Mouse (Mus musculus) lung, adult 2 months (tissue): ENCODE results near the gene Specc1. TPM values are rescaled to one million over a fixed set of nuclear protein-coding genes. Genes with fewer than 3 reads are reported as not detected.

Source experiments
- DNase-seq: peaks from one replicate; pipeline ENCODE4 v3.0.0; 2022
- H3K4me1 ChIP-seq: fragments of 200-500 bp; 2 replicates; pipeline ENCODE4 v1.6.1; 2011; ENCODE audit warnings: low read length; ENCODE audit not compliant: control insufficient read depth, insufficient read depth
- H3K4me3 ChIP-seq: fragments of 200-500 bp; replicated peaks from 2 replicates; pipeline ENCODE3; 2011; ENCODE audit warnings: low read depth, mild to moderate bottlenecking, control low read depth, low read length; ENCODE audit errors: extremely low read depth
- CTCF ChIP-seq: fragments of 200-500 bp; IDR thresholded peaks from 2 replicates; pipeline ENCODE4 v1.5.1; 2011; ENCODE audit warnings: mild to moderate bottlenecking, low read length, control low read depth; ENCODE audit not compliant: insufficient read depth
- POLR2A ChIP-seq: fragments of 200-500 bp; IDR thresholded peaks from 2 replicates; pipeline ENCODE4 v1.6.1; 2011; ENCODE audit warnings: low read depth, mild to moderate bottlenecking, control low read depth, low read length, borderline replicate concordance; ENCODE audit errors: extremely low read depth
- whole genome bisulfite sequencing: fragments of 180-500 bp; shearing (Covaris S2); methylation state at CpG from one replicate; pipeline ENCODE4 v1.1.7; 2018; 5-methylcytosine and 5-hydroxymethylcytosine counted together
- polyA plus RNA-seq: library from polyadenylated mRNA; depleted of rRNA; stranded (reverse); fragments of >200 nt; gene quantifications from 2 replicates; pipeline ENCODE4 v1.2.3, GENCODE M21; 2012

The Specc1 gene
- polyA plus RNA-seq, 1 experiment: 12.2 TPM

DNA sequence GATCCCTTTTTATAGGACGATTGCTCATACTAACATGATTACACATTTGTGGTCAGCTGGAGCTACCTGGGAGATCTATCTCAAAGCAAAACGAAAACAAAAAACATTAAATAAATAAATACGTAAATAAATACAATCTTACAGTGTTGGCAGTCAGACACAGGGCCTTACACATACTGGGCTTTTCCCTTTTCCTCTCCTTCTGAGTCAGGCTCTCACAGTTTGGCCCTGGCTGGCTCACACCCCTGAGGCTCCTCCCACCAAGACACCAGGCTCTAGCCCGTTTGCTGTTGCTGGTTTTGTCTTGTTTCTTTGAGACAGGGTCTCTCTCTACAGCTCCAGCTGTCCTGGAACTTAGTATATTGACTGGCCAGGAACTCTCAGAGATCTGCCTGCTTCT is 30.4 kb downstream of the Specc1 start:
- TF ChIP-seq CTCF (no peak), POLR2A (no peak)
- no peak for DNase-seq
- Histone ChIP-seq H3K4me3 (no peak overlapping the region), H3K4me1 (peaks cover 10% of the 10 kb centered on the region; the same call in 1 of the 2 replicates)
- WGBS: 74% methylated on average over 4 of the region's 4 CpGs

DNA sequence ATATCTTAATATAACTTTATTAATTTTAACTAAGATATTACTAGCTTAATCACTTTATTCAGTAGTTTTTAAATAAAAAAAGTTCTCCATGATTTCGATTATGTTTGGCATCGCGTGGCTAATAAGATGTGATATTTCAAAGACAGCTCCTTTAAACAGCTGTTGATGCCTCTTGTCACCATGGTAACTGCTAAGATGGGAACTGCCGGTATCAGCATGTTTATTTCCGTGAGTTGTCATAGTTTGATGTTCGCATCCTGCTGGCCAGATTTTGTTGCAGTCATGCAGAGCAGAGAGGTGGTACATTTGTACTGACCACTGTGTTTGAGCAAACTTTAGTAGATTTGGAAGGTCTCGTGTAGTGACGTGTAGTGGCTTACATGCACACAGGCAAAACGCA is 33.1 kb downstream of the Specc1 start:
- 29% methylated on average over 9 of the region's 9 CpGs for WGBS
- H3K4me1 ChIP-seq: peaks cover 10% of the 10 kb centered on the region; the same call in 1 of the 2 replicates
- H3K4me3 ChIP-seq: no peak overlapping the region
- no peak for DNase-seq
- no peak for TF ChIP-seq CTCF

GRCm38 (mm10) chr11:61991576-61991975 is 35.0 kb downstream of the Specc1 start:
- Histone ChIP-seq H3K4me1 (peaks cover 10% of the 10 kb centered on the region; the same call in 1 of the 2 replicates), H3K4me3 (no peak overlapping the region)
- no peak for DNase-seq
- TF ChIP-seq CTCF: no peak
- no peak for TF ChIP-seq POLR2A
- 89% methylated on average over 2 of the region's 2 CpGs for WGBS

- WGBS: 83% methylated on average over 4 of the region's 4 CpGs
- no peak for DNase-seq
- H3K4me1 ChIP-seq: peaks cover 10% of the 10 kb centered on the region; the same call in 1 of the 2 replicates
- no peak for TF ChIP-seq POLR2A
- TF ChIP-seq CTCF: no peak
- no peak overlapping the region for H3K4me3 ChIP-seq
These were observed 36.2 kb downstream of the Specc1 start for GRCm38 (mm10) chr11:61992671-61993285.

DNA sequence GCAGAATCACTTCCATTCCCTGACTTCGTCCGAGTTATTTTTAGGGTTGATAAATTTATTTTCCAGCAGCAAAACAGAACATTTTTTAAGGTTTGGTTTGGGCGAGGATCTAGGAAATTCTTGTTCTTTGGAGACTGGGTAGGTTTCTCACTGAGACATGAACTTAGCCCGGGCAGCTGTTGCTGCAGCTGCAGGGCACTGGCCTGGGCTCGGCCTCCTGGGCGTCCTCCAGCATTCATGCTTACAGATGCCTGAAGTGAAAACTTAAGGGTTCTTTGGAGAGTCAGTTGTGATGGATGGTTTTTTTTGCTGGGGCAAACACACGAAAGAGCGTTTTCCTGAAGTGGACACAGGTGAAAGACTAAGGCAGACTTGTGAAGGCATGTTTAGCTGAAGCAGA is 42.9 kb downstream of the Specc1 start:
- DNase-seq: no peak
- WGBS: 65% methylated on average over 8 of the region's 8 CpGs
- Histone ChIP-seq H3K4me1 (0 out of 2 replicates have a peak, but pooled peaks cover 2% of the 10 kb centered on the region), H3K4me3 (no peak overlapping the region)
- TF ChIP-seq POLR2A (no peak), CTCF (no peak)

DNA sequence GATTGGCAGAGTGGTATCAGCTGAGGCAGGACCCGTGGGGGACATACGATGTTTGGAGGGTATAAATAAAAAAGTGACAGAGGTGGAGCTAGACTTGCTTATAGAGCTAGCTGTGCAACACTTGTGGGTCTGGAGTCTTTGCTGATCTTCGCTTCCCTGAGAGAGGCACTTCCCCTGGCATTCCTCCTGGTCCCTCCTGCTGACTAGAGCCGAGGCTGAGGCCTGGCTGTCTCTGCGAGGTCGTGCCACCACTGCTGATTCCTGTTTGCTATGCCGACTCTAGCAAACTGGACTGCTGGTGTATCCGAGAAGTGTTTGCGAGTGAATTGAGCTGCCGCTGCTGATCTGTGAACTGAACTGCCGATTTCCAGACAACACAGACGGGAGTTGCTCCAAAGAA is 43.5 kb downstream of the Specc1 start:
- no peak overlapping the region for H3K4me3 ChIP-seq
- 0 out of 2 replicates have a peak, but pooled peaks cover 3% of the 10 kb centered on the region for H3K4me1 ChIP-seq
- no peak for DNase-seq
- 77% methylated on average over 12 of the region's 12 CpGs for WGBS
- TF ChIP-seq CTCF (no peak), POLR2A (no peak)

- Histone ChIP-seq H3K4me1 (peaks cover 7% of the 10 kb centered on the region; the same call in 1 of the 2 replicates), H3K4me3 (no peak overlapping the region)
- 80% methylated on average over 4 of the region's 4 CpGs for WGBS
- no peak for DNase-seq
- TF ChIP-seq POLR2A: no peak
- TF ChIP-seq CTCF: no peak
These were observed 45.4 kb downstream of the Specc1 start for GRCm38 (mm10) chr11:62001977-62002376.

DNA sequence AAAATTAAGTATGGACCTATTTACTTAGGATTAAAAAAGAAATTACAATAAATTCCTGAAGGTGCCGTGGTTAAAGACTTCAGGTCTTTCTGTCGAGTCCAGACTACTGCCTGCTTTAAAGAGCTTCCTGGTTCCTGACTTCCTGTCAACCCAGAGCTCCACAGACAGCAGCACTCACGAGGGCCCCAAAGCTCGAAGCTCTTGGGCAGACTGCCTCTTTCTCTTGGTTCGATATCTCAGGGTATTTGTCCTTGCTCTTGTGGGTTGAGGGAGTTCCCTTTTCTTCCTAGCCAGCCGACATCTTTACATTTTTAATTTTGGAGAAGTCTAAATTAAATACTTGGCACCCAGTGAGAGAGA is 48.3 kb downstream of the Specc1 start:
- 19% methylated on average over 6 of the region's 6 CpGs for WGBS

DNA sequence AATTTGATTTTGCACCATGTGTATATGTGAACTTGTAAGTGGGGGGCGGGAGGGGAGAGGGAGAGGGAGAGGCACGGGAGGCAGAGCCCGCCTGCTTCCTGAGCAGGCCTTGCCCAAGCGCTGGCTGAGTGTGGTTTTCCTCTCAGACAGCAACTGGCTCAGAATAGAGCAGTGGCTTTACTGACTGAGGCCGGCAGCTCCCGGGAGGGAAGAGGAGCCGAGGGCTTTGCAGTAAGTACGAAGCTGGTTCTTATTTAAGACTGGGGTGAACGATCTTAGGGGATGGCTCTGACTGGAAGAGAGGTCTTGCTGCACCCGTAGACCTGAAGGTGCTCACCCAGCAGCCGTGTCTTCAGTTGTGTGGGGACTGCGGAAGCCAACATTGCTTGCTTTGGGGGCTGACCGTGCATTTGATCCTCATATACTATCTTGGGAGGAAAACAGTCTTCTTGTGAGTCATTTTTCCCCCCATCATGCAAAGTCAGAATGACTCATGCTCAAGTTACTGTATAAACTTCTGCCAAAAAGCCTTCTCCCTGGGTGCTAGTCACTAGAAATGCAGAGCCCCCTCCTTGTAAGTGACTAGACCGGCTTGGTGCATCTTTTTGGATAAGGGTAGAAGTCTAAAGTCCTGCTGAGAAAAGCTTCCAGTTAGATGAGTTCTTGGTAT is 48.8 kb downstream of the Specc1 start:
- TF ChIP-seq POLR2A (peak; percentile 84; the same call in 1 of the 2 replicates), CTCF (no peak)
- WGBS: 15% methylated on average over 14 of the region's 14 CpGs
- DNase-seq: no peak
- Histone ChIP-seq H3K4me3 (peak overlapping the region; percentile 70), H3K4me1 (peaks cover 9% of the 10 kb centered on the region; the same call in 1 of the 2 replicates)

More for the DNA sequence above, 48.3 kb downstream of the Specc1 start:
- DNase-seq: no peak
- Histone ChIP-seq H3K4me3 (no peak overlapping the region), H3K4me1 (peaks cover 9% of the 10 kb centered on the region; the same call in 1 of the 2 replicates)
- TF ChIP-seq POLR2A (no peak), CTCF (no peak)

DNA sequence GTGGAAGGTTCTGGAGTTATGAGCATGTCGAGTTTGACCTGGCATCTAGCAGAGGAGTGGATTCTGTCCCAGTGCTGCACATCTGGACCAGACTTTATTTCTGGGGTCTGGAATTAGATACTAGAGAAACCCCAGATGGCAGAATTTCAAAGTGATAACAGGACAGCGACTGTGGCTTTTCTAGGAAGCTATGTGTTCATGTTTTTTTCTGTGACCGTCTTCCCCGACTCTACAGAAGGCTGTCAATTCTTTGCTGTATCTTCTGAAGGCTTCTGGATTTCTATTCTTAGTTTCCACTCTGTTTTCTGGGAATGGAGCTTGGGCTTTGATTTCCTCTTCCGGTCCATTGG is 49.3 kb downstream of the Specc1 start:
- H3K4me3 ChIP-seq: peak overlapping the region; percentile 70

More for the DNA sequence above, 49.3 kb downstream of the Specc1 start:
- H3K4me1 ChIP-seq: peaks cover 9% of the 10 kb centered on the region; the same call in 1 of the 2 replicates
- DNase-seq: no peak
- 36% methylated on average over 5 of the region's 5 CpGs for WGBS
- no peak for TF ChIP-seq CTCF
- no peak for TF ChIP-seq POLR2A
